Mouse (Mus musculus) spleen, postnatal 14 days (tissue): ENCODE results near the gene Hcrt.
A peak's percentile ranks its signal among the peaks of the same experiment; 100 is the strongest.
"Not testable (repeated sequence)": the region's sequence is repeated elsewhere in the genome, so short reads cannot be mapped to it uniquely, and the experiment has no call there.

ENCODE experiments used
- DNase-seq, 2 experiments: peaks; one replicate each; pipeline ENCODE4 v3.0.0; 2021 to 2022; ENCODE audit warnings: low spot score in 2 of 2

Hcrt gene

GRCm38 (mm10) chr11:100762831-100763230, at the start of gene Hcrt:
Gene Hcrt (minus strand): TSS chr11:100762931.
- no peak for DNase-seq

GRCm38 (mm10) chr11:100811132-100811531, 48.4 kb upstream of the Hcrt start:
- DNase-seq = no peak

GRCm38 (mm10) chr11:100810516-100810915, 47.8 kb upstream of the Hcrt start:
- no peak for DNase-seq

GRCm38 (mm10) chr11:100806380-100807305, 43.9 kb upstream of the Hcrt start:
- DNase-seq = no peak

- DNase-seq = no peak
Observed at GRCm38 (mm10) chr11:100805535-100805934, 42.8 kb upstream of the Hcrt start.

GRCm38 (mm10) chr11:100804409-100804808, 41.7 kb upstream of the Hcrt start:
- no peak for DNase-seq

- no peak for DNase-seq
Observed at GRCm38 (mm10) chr11:100799426-100799825, 36.7 kb upstream of the Hcrt start.

- no peak for DNase-seq
Observed at GRCm38 (mm10) chr11:100796585-100796984, 33.9 kb upstream of the Hcrt start.

- no peak for DNase-seq
Observed at GRCm38 (mm10) chr11:100795386-100795785, 32.7 kb upstream of the Hcrt start.

GRCm38 (mm10) chr11:100791457-100792049, 28.8 kb upstream of the Hcrt start:
- DNase-seq = no peak

- not testable (repeated sequence) for DNase-seq
Observed at GRCm38 (mm10) chr11:100790644-100791043, 27.9 kb upstream of the Hcrt start.

GRCm38 (mm10) chr11:100789702-100790101, 27.0 kb upstream of the Hcrt start:
- DNase-seq = no peak

- no peak for DNase-seq
Observed at GRCm38 (mm10) chr11:100785774-100786173, 23.0 kb upstream of the Hcrt start.

- no peak for DNase-seq
Observed at GRCm38 (mm10) chr11:100784286-100784685, 21.6 kb upstream of the Hcrt start.

- no peak for DNase-seq
Observed at GRCm38 (mm10) chr11:100782568-100782967, 19.8 kb upstream of the Hcrt start.

GRCm38 (mm10) chr11:100781763-100782475, 19.2 kb upstream of the Hcrt start:
- no peak for DNase-seq

- DNase-seq = no peak
Observed at GRCm38 (mm10) chr11:100780247-100780646, 17.5 kb upstream of the Hcrt start.

GRCm38 (mm10) chr11:100778069-100778468, 15.3 kb upstream of the Hcrt start:
- no peak for DNase-seq

- DNase-seq = no peak
Observed at GRCm38 (mm10) chr11:100775921-100776320, 13.2 kb upstream of the Hcrt start.

- DNase-seq = no peak
Observed at GRCm38 (mm10) chr11:100774261-100774660, 11.5 kb upstream of the Hcrt start.

GRCm38 (mm10) chr11:100770646-100771408, 8.1 kb upstream of the Hcrt start, which contains the start of gene Ghdc:
Gene Ghdc (minus strand): TSS chr11:100770957.
- peak; percentile 55 to 70 for DNase-seq

- DNase-seq = no peak
Observed at GRCm38 (mm10) chr11:100769980-100770379, 7.2 kb upstream of the Hcrt start.
